Mouse (Mus musculus) neutrophil, adult 83 days (primary cell): ENCODE measurements around the gene Camk2b. TPM values are rescaled to one million over a fixed set of nuclear protein-coding genes. Genes with fewer than 3 reads are reported as not detected.

Source experiments
- total RNA-seq, 2 experiments: library from RNA; stranded (reverse); gene quantifications; one replicate each; pipeline ENCODE4 v1.2.4; 2023

Camk2b gene
- 1 to 10 TPM in 1 of 2 experiments, under 1 TPM in 1; 0.75 to 1.3 TPM for total RNA-seq

DNA sequence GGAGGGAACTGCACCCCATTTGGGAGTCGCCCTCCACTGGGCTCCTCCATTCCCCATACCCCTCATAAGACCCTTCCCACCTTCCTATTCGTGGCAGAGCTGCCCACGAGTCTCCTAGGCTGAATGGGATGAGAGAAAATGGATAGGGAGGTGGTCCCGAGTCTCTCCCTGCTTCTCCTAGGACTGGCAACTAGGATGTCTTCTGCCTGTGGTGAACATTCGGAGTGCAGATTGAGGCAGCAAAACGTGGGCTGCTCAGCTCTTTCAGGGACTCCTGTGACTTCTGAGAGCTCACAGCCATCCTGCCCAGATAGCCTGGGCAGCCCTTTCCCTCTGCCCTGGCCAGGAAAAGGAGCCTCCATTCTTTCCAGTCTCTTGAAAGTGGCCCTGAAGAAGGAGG lies at the start of gene Camk2b:
Gene Camk2b (minus strand): TSS at position 187 of the 400 bp plus-strand sequence.

DNA sequence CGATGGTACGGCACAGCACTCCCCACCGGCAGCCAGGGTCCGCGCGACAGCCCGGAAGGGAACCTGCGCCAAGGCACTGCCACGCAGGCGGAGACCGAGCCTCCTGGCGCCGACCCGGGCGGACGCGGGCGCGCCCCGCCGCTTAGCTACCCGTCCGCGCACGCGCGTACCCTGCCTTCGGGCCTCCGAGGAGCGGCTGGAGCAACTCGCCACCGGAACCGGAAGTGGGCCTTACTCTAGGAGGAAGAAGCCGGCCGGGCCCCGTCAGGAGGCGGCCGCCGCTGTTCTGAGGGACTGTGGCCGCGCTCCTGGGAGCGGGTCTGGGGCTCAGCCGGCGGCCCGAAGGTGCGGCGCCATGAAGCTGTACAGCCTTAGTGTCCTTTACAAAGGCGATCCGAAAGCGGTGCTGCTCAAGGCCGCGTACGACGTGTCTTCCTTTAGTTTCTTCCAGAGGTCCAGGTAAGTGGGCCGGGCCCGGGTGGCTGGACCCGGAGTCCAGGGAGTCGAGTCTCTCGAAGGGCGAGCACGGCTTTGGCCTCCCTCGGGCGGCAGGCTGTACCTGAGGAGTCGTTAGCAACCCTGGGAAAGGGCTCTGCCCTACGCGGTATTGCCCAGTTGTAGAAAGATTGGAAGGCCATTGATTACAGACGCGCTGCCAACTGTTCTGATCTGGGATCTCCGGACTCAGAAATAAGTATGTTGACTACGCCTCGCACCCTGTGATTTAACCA lies 110.5 kb downstream of the Camk2b start, which contains the start of gene Ykt6:
Gene Ykt6 (plus strand): TSS at position 148 of the 731 bp plus-strand sequence.

DNA sequence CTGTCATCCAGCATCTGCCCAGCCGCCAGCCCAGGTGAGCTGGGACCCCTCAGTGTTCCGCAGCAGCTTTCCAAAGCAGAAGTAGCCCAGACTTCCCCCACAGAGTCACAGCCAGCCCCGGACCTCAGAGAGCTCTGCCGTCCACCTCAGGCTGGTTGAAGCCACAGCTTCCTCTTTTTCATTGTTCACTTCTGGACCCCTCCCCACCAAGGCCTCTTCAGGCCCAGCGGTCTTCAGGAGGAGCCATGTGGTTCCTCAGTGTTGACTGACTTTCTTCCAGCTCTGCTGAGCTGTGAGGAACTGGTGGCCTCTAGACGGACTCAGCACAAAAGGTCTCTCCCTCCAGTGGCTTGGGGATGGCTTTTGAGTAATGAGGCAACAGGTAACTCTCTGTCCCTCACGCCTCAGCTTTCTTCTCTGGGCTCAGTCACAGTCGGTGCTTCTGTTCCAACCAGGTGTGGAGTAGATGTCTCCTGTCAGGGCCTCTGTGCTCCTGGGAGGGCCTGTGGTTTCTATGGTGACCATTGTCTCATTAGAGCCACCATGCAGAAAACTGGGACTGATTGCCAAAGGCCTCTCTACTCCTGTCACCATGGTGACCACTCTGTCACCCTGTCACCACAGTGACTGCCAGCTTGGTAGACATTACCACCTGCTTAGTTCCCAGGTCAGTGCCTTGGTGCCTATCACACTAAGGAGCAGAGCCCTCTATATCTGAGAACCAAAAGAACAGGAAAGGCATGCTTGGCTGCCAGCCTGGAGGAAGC lies 116.4 kb downstream of the Camk2b start, which contains the start of gene Gck:
Gene Gck (minus strand): TSS at position 496 of the 767 bp plus-strand sequence.

Other genes with a start within 250 kb of the Camk2b start
- 10 to 100 TPM; 27.4 to 30.0 TPM for gene Polm, start 228.3 kb downstream of the Camk2b start, total RNA-seq
- gene Aebp1, start 204.4 kb downstream of the Camk2b start, total RNA-seq, result under 1 TPM in 1 of 2 experiments, not detected in 1; 0.13 TPM
- gene Pold2, start 188.1 kb downstream of the Camk2b start, total RNA-seq, result 10 to 100 TPM; 31.5 to 36.2 TPM
- not detected for gene Myl7, start 167.6 kb downstream of the Camk2b start, total RNA-seq
- not detected for gene Gck, start 116.3 kb downstream of the Camk2b start, total RNA-seq
- gene Ykt6, start 110.7 kb downstream of the Camk2b start, total RNA-seq, result 10 to 100 TPM; 55.3 to 63.3 TPM
- not detected for gene A730071L15Rik, start 133.7 kb upstream of the Camk2b start, total RNA-seq
- 10 to 100 TPM; 29.0 to 32.2 TPM for gene Nudcd3, start 134.1 kb upstream of the Camk2b start, total RNA-seq
- gene Npc1l1, start 163.8 kb upstream of the Camk2b start, total RNA-seq, result not detected
- 10 to 100 TPM; 22.2 to 24.0 TPM for gene Ddx56, start 201.4 kb upstream of the Camk2b start, total RNA-seq
- 10 to 100 TPM; 27.0 to 30.2 TPM for gene Tmed4, start 208.5 kb upstream of the Camk2b start, total RNA-seq
- 100 to 1,000 TPM; 115 to 127 TPM for gene Ogdh, start 225.3 kb upstream of the Camk2b start, total RNA-seq